Mouse (Mus musculus) testis, adult 2 months (tissue): ENCODE results near the gene Gm5737.

Experiments used
- CTCF ChIP-seq: fragments of 200-500 bp; IDR thresholded peaks from 2 replicates; pipeline ENCODE4 v1.5.1; 2012; ENCODE audit warnings: low read depth, mild to moderate bottlenecking, inconsistent platforms, low read length, moderate library complexity; ENCODE audit not compliant: control insufficient read depth, insufficient read depth, insufficient replicate concordance
- POLR2A ChIP-seq: fragments of 200-500 bp; IDR thresholded peaks from 2 replicates; pipeline ENCODE4 v1.6.1; 2012; ENCODE audit warnings: low read depth, mild to moderate bottlenecking, inconsistent platforms, low read length, moderate library complexity; ENCODE audit not compliant: control insufficient read depth

- TF ChIP-seq CTCF: no peak
- no peak for TF ChIP-seq POLR2A
These were observed 63.6 kb downstream of the Gm5737 start for GRCm38 (mm10) chr7:120875540-120876388.
